Mouse (Mus musculus) neural tube, embryonic 14.5 days (tissue): ENCODE results near the gene Stk11ip. TPM values are rescaled to one million over a fixed set of nuclear protein-coding genes. Genes with fewer than 3 reads are reported as not detected.

Experiments used
- ATAC-seq: fragments of 200-750 bp; cut with Nextera tagmentation; 2 replicates; pipeline ENCODE4 v1.8.0; 2017; ENCODE audit warnings: low read depth, mild to moderate bottlenecking, moderate TSS enrichment, moderate library complexity
- H3K27ac ChIP-seq: fragments of 300-500 bp; sonication (generic); 2 replicates; pipeline ENCODE4 v1.5.1; 2014; ENCODE audit warnings: low read depth, mild to moderate bottlenecking, control low read depth, low read length, moderate library complexity, mixed read lengths
- H3K27me3 ChIP-seq: fragments of 300-500 bp; sonication (generic); 2 replicates; pipeline ENCODE4 v1.6.1; 2014; ENCODE audit warnings: low read length; ENCODE audit not compliant: control insufficient read depth, insufficient read depth
- H3K36me3 ChIP-seq: fragments of 300-500 bp; sonication (generic); 2 replicates; pipeline ENCODE4 v1.6.1; 2014; ENCODE audit warnings: low read length, mixed read lengths; ENCODE audit not compliant: control insufficient read depth, insufficient read depth
- H3K4me1 ChIP-seq: fragments of 300-500 bp; sonication (generic); 2 replicates; pipeline ENCODE4 v1.6.1; 2014; ENCODE audit warnings: low read length; ENCODE audit not compliant: control insufficient read depth, insufficient read depth
- H3K4me2 ChIP-seq: fragments of 300-500 bp; sonication (generic); 2 replicates; pipeline ENCODE4 v1.6.1; 2014; ENCODE audit warnings: mild to moderate bottlenecking, low read depth, low read length, control low read depth
- H3K4me3 ChIP-seq: fragments of 300-500 bp; sonication (generic); 2 replicates; pipeline ENCODE4 v1.5.1; 2014; ENCODE audit warnings: low read depth, low read length, control low read depth, mixed read lengths
- H3K9ac ChIP-seq: fragments of 300-500 bp; sonication (generic); replicated peaks from 2 replicates; pipeline ENCODE4 v1.6.1; 2014; ENCODE audit warnings: low read depth, mild to moderate bottlenecking, control low read depth, low read length, mixed read lengths
- H3K9me3 ChIP-seq: fragments of 300-500 bp; sonication (generic); 2 replicates; pipeline ENCODE4 v1.6.1; 2016; ENCODE audit warnings: low read length; ENCODE audit not compliant: control insufficient read depth
- WGBS: fragments of 180-500 bp; shearing (Covaris S2); extraction: QIAGEN DNeasy Blood & Tissue Kit; methylation state at CpG from one replicate; pipeline ENCODE4 v1.1.7; 2014; 5-methylcytosine and 5-hydroxymethylcytosine counted together
- polyA plus RNA-seq: library from polyadenylated mRNA; unstranded; fragments of >200 nt; fragmentation: Nextera tagmentation; extraction: Ambion mirVana; gene quantifications from 2 replicates; pipeline ENCODE4 v1.2.1, GENCODE M21; 2014

Gene Stk11ip
- polyA plus RNA-seq, 1 experiment from 2014 or later: 16.1 TPM

DNA sequence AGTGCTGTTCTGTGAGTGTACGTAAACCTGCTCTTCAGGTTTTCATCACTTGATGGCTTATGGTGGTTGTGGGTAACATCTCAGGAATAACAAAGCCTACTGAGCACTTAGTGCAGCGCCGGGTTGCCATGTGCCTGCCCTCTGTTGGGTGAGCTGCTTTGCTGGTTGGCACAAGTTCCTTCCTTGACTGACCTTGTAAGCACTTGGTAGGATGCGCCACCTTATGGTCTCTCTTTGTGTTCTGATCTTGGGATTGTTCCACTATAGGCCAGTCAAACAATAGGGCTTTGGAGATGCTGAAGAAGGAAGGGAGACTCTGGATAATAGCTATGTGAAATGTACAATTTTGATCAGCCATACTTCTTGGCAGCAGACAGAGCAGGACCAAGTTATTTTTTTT, 9.2 kb downstream of the Stk11ip start:
- no peaks in the 10 kb centered on the region for H3K27me3 ChIP-seq
- H3K9ac ChIP-seq: no peak overlapping the region
- no peak overlapping the region for H3K27ac ChIP-seq
- H3K36me3 ChIP-seq: peaks cover 22% of the 10 kb centered on the region; the same call in 1 of the 2 replicates
- no peaks in the 10 kb centered on the region for H3K4me1 ChIP-seq
- no peak overlapping the region for H3K4me3 ChIP-seq
- WGBS: 86% methylated on average over 4 of the region's 4 CpGs
- H3K9me3 ChIP-seq: no peaks in the 10 kb centered on the region
- ATAC-seq: no peak
- H3K4me2 ChIP-seq: no peak overlapping the region

- 94% methylated on average over 19 of the region's 19 CpGs for WGBS
- no peak overlapping the region for H3K4me3 ChIP-seq
Observed at GRCm38 (mm10) chr1:75532280-75533172, 11.2 kb downstream of the Stk11ip start.

GRCm38 (mm10) chr1:75533325-75534252, 12.3 kb downstream of the Stk11ip start:
- WGBS: 87% methylated on average over 19 of the region's 19 CpGs
- ATAC-seq: no peak

More at GRCm38 (mm10) chr1:75532280-75533172, 11.2 kb downstream of the Stk11ip start:
- Histone ChIP-seq H3K4me2 (no peak overlapping the region), H3K27me3 (no peaks in the 10 kb centered on the region), H3K36me3 (peaks cover 16% of the 10 kb centered on the region; the same call in 1 of the 2 replicates), H3K4me1 (no peaks in the 10 kb centered on the region), H3K9ac (no peak overlapping the region), H3K9me3 (no peaks in the 10 kb centered on the region), H3K27ac (no peak overlapping the region)
- ATAC-seq: no peak

GRCm38 (mm10) chr1:75537587-75537986, 16.3 kb downstream of the Stk11ip start:
- Histone ChIP-seq H3K4me2 (no peak overlapping the region), H3K4me3 (no peak overlapping the region), H3K36me3 (peaks cover 12% of the 10 kb centered on the region; the same call in 1 of the 2 replicates), H3K9ac (no peak overlapping the region), H3K27me3 (no peaks in the 10 kb centered on the region), H3K4me1 (no peaks in the 10 kb centered on the region), H3K9me3 (no peaks in the 10 kb centered on the region), H3K27ac (no peak overlapping the region)
- no peak for ATAC-seq
- 82% methylated on average over 2 of the region's 2 CpGs for WGBS

More at GRCm38 (mm10) chr1:75533325-75534252, 12.3 kb downstream of the Stk11ip start:
- Histone ChIP-seq H3K4me2 (no peak overlapping the region), H3K36me3 (peaks cover 16% of the 10 kb centered on the region; the same call in 1 of the 2 replicates), H3K4me3 (no peak overlapping the region), H3K9ac (no peak overlapping the region), H3K9me3 (no peaks in the 10 kb centered on the region), H3K27ac (no peak overlapping the region), H3K4me1 (no peaks in the 10 kb centered on the region), H3K27me3 (no peaks in the 10 kb centered on the region)

DNA sequence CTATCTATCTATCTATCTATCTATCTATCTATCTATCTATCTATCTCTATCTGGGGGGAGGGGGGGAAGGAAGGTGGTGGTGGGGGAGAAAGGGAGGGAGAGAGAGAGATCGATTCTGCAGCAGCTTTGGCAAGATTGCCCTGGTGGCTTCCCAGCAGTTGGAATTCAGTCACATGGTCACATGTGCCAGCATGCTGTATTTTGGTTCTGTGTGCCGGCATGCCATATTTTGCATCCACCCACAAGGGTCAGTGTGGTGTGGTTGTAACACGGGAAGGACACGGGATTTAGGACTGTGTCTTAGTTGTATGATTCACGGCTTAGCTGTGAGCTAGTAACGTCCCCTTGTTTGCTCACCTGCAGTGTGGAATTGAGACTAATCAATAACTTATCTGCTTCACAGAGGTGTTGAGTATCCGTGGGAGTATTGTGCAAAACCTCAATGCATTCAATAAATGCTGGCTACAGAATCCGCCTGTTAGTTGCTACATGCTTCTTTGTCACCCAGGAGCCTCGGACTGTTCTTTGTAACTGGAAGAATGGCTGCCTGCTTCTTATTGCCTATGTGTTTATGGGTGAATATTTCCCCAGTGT, 17.4 kb downstream of the Stk11ip start:
- Histone ChIP-seq H3K4me1 (no peaks in the 10 kb centered on the region), H3K9me3 (no peaks in the 10 kb centered on the region), H3K9ac (no peak overlapping the region), H3K36me3 (peaks cover 5% of the 10 kb centered on the region; the same call in 1 of the 2 replicates), H3K4me2 (no peak overlapping the region), H3K27me3 (no peaks in the 10 kb centered on the region), H3K4me3 (no peak overlapping the region), H3K27ac (no peak overlapping the region)
- 73% methylated on average over 9 of the region's 9 CpGs for WGBS
- ATAC-seq: no peak

- Histone ChIP-seq H3K9me3 (no peaks in the 10 kb centered on the region), H3K9ac (no peak overlapping the region), H3K4me2 (no peak overlapping the region), H3K27ac (no peak overlapping the region), H3K4me3 (no peak overlapping the region), H3K36me3 (no peaks in the 10 kb centered on the region), H3K27me3 (no peaks in the 10 kb centered on the region), H3K4me1 (peaks cover 4% of the 10 kb centered on the region; the same call in 1 of the 2 replicates)
- 92% methylated on average over 7 of the region's 7 CpGs for WGBS
- no peak for ATAC-seq
Observed at GRCm38 (mm10) chr1:75541496-75541895, 20.2 kb downstream of the Stk11ip start.

- Histone ChIP-seq H3K4me1 (peaks cover 8% of the 10 kb centered on the region), H3K9me3 (no peaks in the 10 kb centered on the region), H3K27ac (no peak overlapping the region), H3K27me3 (no peaks in the 10 kb centered on the region), H3K36me3 (0 out of 2 replicates have a peak, but pooled peaks cover 4% of the 10 kb centered on the region), H3K4me2 (no peak overlapping the region), H3K4me3 (no peak overlapping the region), H3K9ac (no peak overlapping the region)
- no peak for ATAC-seq
- 91% methylated on average over 6 of the region's 6 CpGs for WGBS
Observed at GRCm38 (mm10) chr1:75544351-75544750, 23.0 kb downstream of the Stk11ip start.

DNA sequence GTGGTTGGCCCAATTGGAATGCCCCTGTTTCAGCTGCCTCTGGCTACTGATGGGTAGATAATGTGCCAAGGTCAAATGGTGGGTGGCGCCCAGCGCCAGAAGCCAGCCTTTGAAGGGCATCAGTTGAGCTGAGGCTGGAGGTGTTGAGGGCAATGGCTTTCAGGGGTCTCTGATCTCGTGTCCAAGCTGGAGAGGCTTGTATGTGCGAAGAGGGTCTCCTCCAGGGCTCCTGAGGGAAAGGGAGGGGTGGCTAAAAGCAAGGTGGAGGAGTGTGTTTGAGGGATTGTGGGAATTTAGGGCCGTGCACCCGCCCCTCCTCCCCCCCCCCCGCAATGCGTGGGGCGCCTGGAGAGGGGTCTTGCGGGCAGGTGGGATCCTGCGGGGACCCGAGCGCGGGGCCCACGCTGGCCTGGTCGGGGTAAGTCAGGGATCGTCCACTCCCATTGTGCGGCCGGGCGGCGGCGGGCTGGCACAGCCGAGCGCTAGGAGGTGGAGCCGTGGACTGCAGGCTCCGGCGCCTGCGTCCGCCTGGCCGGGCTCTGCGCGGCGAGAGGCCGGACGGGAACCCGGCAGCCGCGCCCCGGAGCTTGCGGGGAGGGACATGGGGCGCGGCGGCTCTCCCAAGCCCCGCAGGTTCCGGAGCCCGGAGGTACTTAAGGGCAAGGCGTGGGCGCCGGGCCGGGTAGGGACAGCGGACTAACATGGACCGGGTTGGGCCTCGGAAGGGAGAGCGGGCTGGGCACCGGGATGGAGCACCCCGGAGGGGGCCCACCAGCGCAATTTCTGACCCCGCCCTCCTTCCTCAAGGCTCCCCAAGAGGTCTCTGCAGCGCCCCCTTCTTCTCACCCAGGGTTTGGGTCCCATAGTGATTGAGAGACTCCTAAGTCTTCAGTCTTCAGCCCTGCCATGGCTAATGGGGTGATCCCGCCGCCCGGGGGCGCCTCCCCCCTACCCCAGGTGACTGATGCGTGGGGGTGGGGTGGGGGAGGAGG, 24.9 kb downstream of the Stk11ip start, which contains the start of gene Slc4a3:
TSS of gene Slc4a3 (plus strand) at position 302 of the 992 bp plus-strand sequence.
- Histone ChIP-seq H3K27ac (peak within 1 kb of the TSS; percentile 77), H3K9ac (peak within 1 kb of the TSS; percentile 97), H3K27me3 (no peaks in the 10 kb centered on the region), H3K4me2 (peak within 1 kb of the TSS; percentile 83), H3K36me3 (peaks cover 16% of the 10 kb centered on the region), H3K4me3 (peak within 1 kb of the TSS; percentile 70), H3K9me3 (no peaks in the 10 kb centered on the region), H3K4me1 (peaks cover 8% of the 10 kb centered on the region)
- ATAC-seq: peak; percentile 88
- 1% methylated on average over 56 of the region's 64 CpGs for WGBS
